Mouse (Mus musculus): ENCODE data around the gene Snip1. TPM values are rescaled to one million over a fixed set of nuclear protein-coding genes. Genes with fewer than 3 reads are reported as not detected.

Snip1 gene
- total and polyA plus RNA-seq, 3 experiments, result 23.5 to 46.6 (median 25.8) TPM

DNA sequence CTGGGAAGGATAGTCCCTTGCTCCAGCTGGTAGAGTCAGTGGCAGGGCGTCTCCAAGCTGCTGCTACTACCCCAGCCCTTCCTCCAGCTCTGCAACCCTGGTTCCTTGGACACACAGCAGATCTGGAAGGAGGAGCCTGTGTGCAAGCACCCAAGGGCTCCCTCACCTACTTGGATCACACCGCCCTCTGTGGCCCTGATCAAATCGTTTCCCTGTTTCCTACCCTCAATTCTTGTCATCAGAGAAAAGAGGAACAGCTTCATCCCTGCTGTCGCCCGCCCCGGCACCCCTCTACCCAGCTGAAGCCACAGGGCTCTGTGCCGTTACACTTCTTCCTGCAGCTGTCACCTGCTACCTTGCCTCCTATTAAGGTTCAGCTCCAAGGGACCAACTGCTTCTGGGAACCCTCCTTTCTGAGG is 51.4 kb downstream of the Snip1 start:
- peaks cover 45 to 87% of the 10 kb centered on the region in 2 experiments for H3K4me1 ChIP-seq (ENCODE audit: control insufficient read depth in 1 of 2, insufficient read depth in 2 of 2)
- peak; percentile 68 for DNase-seq (ENCODE audit: extremely low read depth)
- H3K4me3 ChIP-seq (replicated peaks in 1 of 3; ENCODE audit: low read depth in 2 of 3, low read length in 2 of 3, poor library complexity in 1 of 3), result no peak overlapping the region
- peaks cover 37 to 49% of the 10 kb centered on the region in 2 experiments for H3K36me3 ChIP-seq (replicated peaks in 1 of 2; ENCODE audit: control insufficient read depth in 1 of 2, insufficient read depth in 1 of 2, low read length in 1 of 2)
- peaks cover 10% of the 10 kb centered on the region for H3K79me2 ChIP-seq (replicated peaks; ENCODE audit: control insufficient read depth, extremely low read depth, insufficient read depth, poor library complexity, severe bottlenecking)
- no peak overlapping the region for H3K4me2 ChIP-seq (ENCODE audit: insufficient read depth, low read depth, poor library complexity, severe bottlenecking)
- H3K9ac ChIP-seq (ENCODE audit: insufficient read depth, low read depth), result no peak overlapping the region
- H3K27me3 ChIP-seq (replicated peaks), result no peaks in the 10 kb centered on the region
- in situ Hi-C loops (cut with MboI; ENCODE audit: low pct_ligation_motif_present, low pct_unique_long_range_greater_than_20kb, low sequenced_read_pairs), result no loop called here
- no peak for TF ChIP-seq RAD21 (IDR thresholded peaks at IDR 0.05; ENCODE audit: low read depth, low read length)
- no peak for TF ChIP-seq ZKSCAN1 (IDR thresholded peaks at IDR 0.05; ENCODE audit: borderline replicate concordance, low read depth, low read length)
- TF ChIP-seq MAX (IDR thresholded peaks at IDR 0.05; ENCODE audit: low read length), result 0 out of 2 replicates have a peak, but pooled peaks have one; percentile 13
- no peak for TF ChIP-seq E2F4 (IDR thresholded peaks at IDR 0.05; ENCODE audit: insufficient replicate concordance, low read depth, low read length)
- no peak for TF ChIP-seq GABPA (IDR thresholded peaks at IDR 0.05; ENCODE audit: insufficient replicate concordance, low read depth, low read length)
- no peak for TF ChIP-seq USF1 (IDR thresholded peaks at IDR 0.05; ENCODE audit: low read depth, low read length)
- TF ChIP-seq ETS1 (conservative IDR thresholded peaks at IDR 0.05; ENCODE audit: low read depth, low read length), result no peak
- TF ChIP-seq SMC3 (IDR thresholded peaks at IDR 0.05; ENCODE audit: low read depth, low read length), result no peak
- no peak for TF ChIP-seq MYC (IDR thresholded peaks at IDR 0.05; ENCODE audit: low read depth, low read length)
- TF ChIP-seq MEF2A (IDR thresholded peaks at IDR 0.05; ENCODE audit: borderline replicate concordance, low read depth, low read length), result no peak
- no peak for TF ChIP-seq PAX5 (IDR thresholded peaks at IDR 0.05; ENCODE audit: low read length)
- no peak for TF ChIP-seq HCFC1 (IDR thresholded peaks at IDR 0.05; ENCODE audit: low read depth, low read length)
- no peak for TF ChIP-seq TBP (conservative IDR thresholded peaks at IDR 0.05; ENCODE audit: low read depth, low read length)
- peak; percentile 64 for TF ChIP-seq TCF12 (IDR thresholded peaks at IDR 0.05; ENCODE audit: low read depth, low read length)
- no peak for TF ChIP-seq CHD2 (IDR thresholded peaks at IDR 0.05; ENCODE audit: low read length)
- no peak for TF ChIP-seq EP300 (IDR thresholded peaks at IDR 0.05; ENCODE audit: low read length)
- TF ChIP-seq JUN (IDR thresholded peaks at IDR 0.05; ENCODE audit: insufficient read depth, low read depth, low read length), result no peak
- no peak for TF ChIP-seq UBTF (IDR thresholded peaks at IDR 0.05; ENCODE audit: low read depth, low read length)
- no peak for TF ChIP-seq MAFK (IDR thresholded peaks at IDR 0.05; ENCODE audit: insufficient replicate concordance, low read length)
- TF ChIP-seq POLR2A (IDR thresholded peaks at IDR 0.05; ENCODE audit: low read depth, low read length), result 0 out of 2 replicates have a peak, but pooled peaks have one; percentile 21
- TF ChIP-seq POLR2AphosphoS2 (IDR thresholded peaks at IDR 0.05; ENCODE audit: low read depth, low read length), result peak; percentile 85
- TF ChIP-seq NRF1 (IDR thresholded peaks at IDR 0.05; ENCODE audit: low read depth, low read length), result no peak
- H3K27ac ChIP-seq (ENCODE audit: insufficient read depth, low read depth), result peak overlapping the region; percentile 86
- no peaks in the 10 kb centered on the region for H3K9me3 ChIP-seq (replicated peaks; ENCODE audit: low read length)
- dilution Hi-C loops (cut with MboI; ENCODE audit: extremely low pct_ligation_motif_present, extremely low pct_unique_long_range_greater_than_20kb, low sequenced_read_pairs), result no loop called here

DNA sequence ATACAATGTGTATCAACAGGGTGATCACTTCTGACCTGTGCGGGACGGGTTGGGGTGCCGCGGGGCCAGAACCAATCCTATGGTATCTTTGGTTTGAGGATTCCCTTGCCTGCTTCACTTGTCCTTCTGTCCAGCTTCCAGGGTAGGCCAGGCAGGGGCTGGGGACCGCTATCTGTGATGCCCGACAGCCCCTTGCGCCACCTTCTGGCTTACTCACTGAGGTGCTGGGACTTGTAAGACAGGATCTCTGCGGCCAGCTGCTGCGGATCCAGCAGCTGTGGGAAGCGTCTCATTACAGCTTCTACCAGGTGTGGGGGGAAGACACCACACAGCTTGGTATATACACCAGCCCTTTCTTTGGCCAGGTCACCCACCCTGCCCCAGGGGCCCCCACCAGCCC is 52.6 kb downstream of the Snip1 start:
- dilution Hi-C loops (cut with MboI; ENCODE audit: extremely low pct_ligation_motif_present, extremely low pct_unique_long_range_greater_than_20kb, low sequenced_read_pairs) (no loop called here), in situ Hi-C loops (cut with MboI; ENCODE audit: low pct_ligation_motif_present, low pct_unique_long_range_greater_than_20kb, low sequenced_read_pairs) (no loop called here)
- Histone ChIP-seq H3K4me2 (ENCODE audit: insufficient read depth, low read depth, poor library complexity, severe bottlenecking) (no peak overlapping the region), H3K79me2 (replicated peaks; ENCODE audit: control insufficient read depth, extremely low read depth, insufficient read depth, poor library complexity, severe bottlenecking) (peaks cover 21% of the 10 kb centered on the region), H3K9me3 (replicated peaks; ENCODE audit: low read length) (no peaks in the 10 kb centered on the region), H3K4me3 (replicated peaks in 1 of 3; ENCODE audit: low read depth in 2 of 3, low read length in 2 of 3, poor library complexity in 1 of 3) (no peak overlapping the region), H3K36me3 (replicated peaks in 1 of 2; ENCODE audit: control insufficient read depth in 1 of 2, insufficient read depth in 1 of 2, low read length in 1 of 2) (peaks cover 42 to 53% of the 10 kb centered on the region in 2 experiments), H3K27me3 (replicated peaks) (no peaks in the 10 kb centered on the region), H3K9ac (ENCODE audit: insufficient read depth, low read depth) (no peak overlapping the region), H3K4me1 (ENCODE audit: control insufficient read depth in 1 of 2, insufficient read depth in 2 of 2) (peaks cover 55 to 96% of the 10 kb centered on the region in 2 experiments), H3K27ac (ENCODE audit: insufficient read depth, low read depth) (no peak overlapping the region)
- DNase-seq (ENCODE audit: extremely low read depth), result no peak
- TF ChIP-seq MAX (IDR thresholded peaks at IDR 0.05; ENCODE audit: low read length) (no peak), CTCF (conservative IDR thresholded peaks at IDR 0.05 in 1 of 2, IDR thresholded peaks at IDR 0.05 in 1 of 2; ENCODE audit: low read depth in 2 of 2, low read length in 2 of 2) (peak in 1 of 2 experiments; percentile 36; a peak in 2 of 4 replicates), JUN (IDR thresholded peaks at IDR 0.05; ENCODE audit: insufficient read depth, low read depth, low read length) (no peak)

All from CH12.LX (cell line).